Mouse (Mus musculus) MEL (cell line): ENCODE data around the gene Pappa2. TPM values are rescaled to one million over a fixed set of nuclear protein-coding genes. Genes with fewer than 3 reads are reported as not detected.

Source experiments
- DNase-seq: peaks from one replicate; pipeline ENCODE4 v3.0.0; 2011; ENCODE audit warnings: low read depth, low spot score
- H3K27ac ChIP-seq: 2 replicates; pipeline ENCODE4 v1.5.1; 2012; ENCODE audit warnings: low read depth, mild to moderate bottlenecking, control low read depth, low read length, moderate library complexity; ENCODE audit not compliant: control insufficient read depth
- H3K27me3 ChIP-seq, 2 experiments: fragments of 150-350 bp in 1 of 2; sonication (generic) in 1 of 2; 2 replicates each; pipeline ENCODE4 v1.6.1; 2012; ENCODE audit warnings: low read length in 2 of 2, mild to moderate bottlenecking in 2 of 2, improper control_type of control experiment in 1 of 2, moderate library complexity in 1 of 2; ENCODE audit not compliant: insufficient read depth in 2 of 2, control insufficient read depth in 1 of 2
- H3K36me3 ChIP-seq, 2 experiments: 2 replicates each; pipeline ENCODE4 v1.6.1; 2012 to 2014; ENCODE audit warnings: low read length in 2 of 2, improper control_type of control experiment in 1 of 2, inconsistent platforms in 1 of 2, mild to moderate bottlenecking in 1 of 2; ENCODE audit not compliant: insufficient read depth in 2 of 2, control insufficient read depth in 1 of 2
- H3K4me1 ChIP-seq, 2 experiments: fragments of 150-350 bp in 1 of 2; sonication (generic) in 1 of 2; 2 replicates each; pipeline ENCODE4 v1.6.1; 2012; ENCODE audit warnings: low read length in 2 of 2, improper control_type of control experiment in 1 of 2, mild to moderate bottlenecking in 1 of 2; ENCODE audit not compliant: insufficient read depth in 2 of 2, control insufficient read depth in 1 of 2
- H3K4me3 ChIP-seq, 2 experiments: fragments of 150-350 bp in 1 of 2; sonication (generic) in 1 of 2; 2 replicates each; pipeline ENCODE4 v1.5.1; 2012; ENCODE audit warnings: low read depth in 2 of 2, low read length in 2 of 2, mild to moderate bottlenecking in 2 of 2, moderate library complexity in 2 of 2, control low read depth in 1 of 2, improper control_type of control experiment in 1 of 2; ENCODE audit not compliant: control insufficient read depth in 1 of 2, insufficient read depth in 1 of 2
- H3K79me2 ChIP-seq: 2 replicates; pipeline ENCODE4 v1.6.1; 2012; ENCODE audit warnings: mild to moderate bottlenecking, low read length, moderate library complexity; ENCODE audit not compliant: control insufficient read depth, poor library complexity, insufficient read depth
- H3K9ac ChIP-seq: 2 replicates; pipeline ENCODE4 v1.6.1; 2012; ENCODE audit warnings: low read depth, mild to moderate bottlenecking, control low read depth, low read length, moderate library complexity; ENCODE audit not compliant: control insufficient read depth, poor library complexity, severe bottlenecking
- H3K9me3 ChIP-seq: fragments of 150-350 bp; sonication (generic); replicated peaks from 2 replicates; pipeline ENCODE4 v1.6.1; 2012; ENCODE audit warnings: mild to moderate bottlenecking, low read length, improper control_type of control experiment, moderate library complexity; ENCODE audit not compliant: insufficient read depth
- CTCF ChIP-seq, 3 experiments: IDR thresholded peaks in 2 of 3; conservative IDR thresholded peaks in 1 of 3; 2 replicates each; pipeline ENCODE4 v1.5.1; 2011 to 2012; ENCODE audit warnings: low read length in 3 of 3, low read depth in 2 of 3, mild to moderate bottlenecking in 2 of 3, improper control_type of control experiment in 1 of 3, inconsistent platforms in 1 of 3, mixed read lengths in 1 of 3, moderate library complexity in 1 of 3; ENCODE audit not compliant: control insufficient read depth in 1 of 3, insufficient read depth in 1 of 3, poor library complexity in 1 of 3, severe bottlenecking in 1 of 3
- ELF1 ChIP-seq: IDR thresholded peaks from 2 replicates; pipeline ENCODE4 v1.6.1; 2014; ENCODE audit warnings: low read depth, mild to moderate bottlenecking, inconsistent platforms, low read length, improper control_type of control experiment, moderate library complexity
- ETS1 ChIP-seq: IDR thresholded peaks from 2 replicates; pipeline ENCODE4 v1.6.1; 2012; ENCODE audit warnings: low read depth, mild to moderate bottlenecking, inconsistent platforms, low read length, improper control_type of control experiment, moderate library complexity
- GABPA ChIP-seq: IDR thresholded peaks from 2 replicates; pipeline ENCODE4 v1.6.1; 2012; ENCODE audit warnings: low read depth, mild to moderate bottlenecking, inconsistent platforms, low read length, improper control_type of control experiment, moderate library complexity
- GATA1 ChIP-seq: IDR thresholded peaks from 2 replicates; pipeline ENCODE4 v1.6.1; 2011; ENCODE audit warnings: low read depth, low read length, improper control_type of control experiment
- HCFC1 ChIP-seq: IDR thresholded peaks from 2 replicates; pipeline ENCODE4 v1.6.1; 2012; ENCODE audit warnings: low read depth, mild to moderate bottlenecking, inconsistent platforms, low read length, improper control_type of control experiment, moderate library complexity
- KAT2A ChIP-seq: conservative IDR thresholded peaks from 2 replicates; pipeline ENCODE4 v1.6.1; 2012; ENCODE audit warnings: low read depth, low read length, improper control_type of control experiment, inconsistent platforms
- MEF2A ChIP-seq: IDR thresholded peaks from 2 replicates; pipeline ENCODE4 v1.6.1; 2014; ENCODE audit warnings: low read depth, mild to moderate bottlenecking, inconsistent platforms, low read length, improper control_type of control experiment; ENCODE audit not compliant: poor library complexity, insufficient replicate concordance, severe bottlenecking; ENCODE audit errors: extremely low read depth
- MXI1 ChIP-seq: IDR thresholded peaks from 2 replicates; pipeline ENCODE4 v1.6.1; 2011; ENCODE audit warnings: mild to moderate bottlenecking, low read depth, low read length, improper control_type of control experiment
- NELFE ChIP-seq: IDR thresholded peaks from 2 replicates; pipeline ENCODE4 v1.6.1; 2011; ENCODE audit warnings: low read depth, low read length, improper control_type of control experiment
- POLR2AphosphoS5 ChIP-seq: IDR thresholded peaks from 2 replicates; pipeline ENCODE4 v1.6.1; 2012; ENCODE audit warnings: low read depth, borderline replicate concordance, mild to moderate bottlenecking, inconsistent platforms, low read length, moderate library complexity, mixed read lengths
- RAD21 ChIP-seq: IDR thresholded peaks from 2 replicates; pipeline ENCODE4 v1.6.1; 2011; ENCODE audit warnings: mild to moderate bottlenecking, low read depth, low read length, improper control_type of control experiment
- RCOR1 ChIP-seq: IDR thresholded peaks from 2 replicates; pipeline ENCODE4 v1.6.1; 2012; ENCODE audit warnings: low read depth, mild to moderate bottlenecking, inconsistent platforms, low read length, improper control_type of control experiment
- SIN3A ChIP-seq: IDR thresholded peaks from 2 replicates; pipeline ENCODE4 v1.6.1; 2012; ENCODE audit warnings: low read length, improper control_type of control experiment, inconsistent platforms
- SMC3 ChIP-seq: IDR thresholded peaks from 2 replicates; pipeline ENCODE4 v1.6.1; 2011; ENCODE audit warnings: low read depth, low read length, improper control_type of control experiment
- TAL1 ChIP-seq: IDR thresholded peaks from 2 replicates; pipeline ENCODE4 v1.6.1; 2012; ENCODE audit warnings: mild to moderate bottlenecking, inconsistent platforms, low read length, moderate library complexity, mixed read lengths
- USF1 ChIP-seq: IDR thresholded peaks from 2 replicates; pipeline ENCODE4 v1.6.1; 2014; ENCODE audit warnings: low read depth, mild to moderate bottlenecking, inconsistent platforms, low read length, improper control_type of control experiment, moderate library complexity
- USF2 ChIP-seq, 2 experiments: IDR thresholded peaks; 2 replicates each; pipeline ENCODE4 v1.6.1; 2011 to 2012; ENCODE audit warnings: improper control_type of control experiment in 2 of 2, low read length in 2 of 2, borderline replicate concordance in 1 of 2, inconsistent platforms in 1 of 2, low read depth in 1 of 2, mild to moderate bottlenecking in 1 of 2; ENCODE audit not compliant: insufficient read depth in 1 of 2
- ZC3H11A ChIP-seq: IDR thresholded peaks from 2 replicates; pipeline ENCODE4 v1.6.1; 2012; ENCODE audit warnings: low read depth, mild to moderate bottlenecking, inconsistent platforms, low read length, improper control_type of control experiment
- ZKSCAN1 ChIP-seq: IDR thresholded peaks from 2 replicates; pipeline ENCODE4 v1.6.1; 2012; ENCODE audit warnings: low read depth, mild to moderate bottlenecking, inconsistent platforms, low read length, improper control_type of control experiment, moderate library complexity
- ZMIZ1 ChIP-seq: IDR thresholded peaks from 2 replicates; pipeline ENCODE4 v1.6.1; 2012; ENCODE audit warnings: low read depth, mild to moderate bottlenecking, inconsistent platforms, low read length, improper control_type of control experiment, moderate library complexity
- polyA plus RNA-seq, 2 experiments: library from polyadenylated mRNA; stranded (reverse) in 1 of 2; unstranded in 1 of 2; fragments of >175 nt in 1 of 2; fragments of >200 nt in 1 of 2; gene quantifications; 2 replicates each; pipeline versions ENCODE4 v1.2.1 to v1.2.4; 2012; ENCODE audit warnings: low replicate concordance in 2 of 2, low read depth in 1 of 2; ENCODE audit not compliant: insufficient read length in 2 of 2, insufficient read depth in 1 of 2, missing spikeins in 1 of 2
- total RNA-seq: library from RNA; depleted of rRNA; stranded (reverse); fragments of 300-350 nt; gene quantifications from 2 replicates; pipeline ENCODE4 v1.2.3, GENCODE M21; 2012

Pappa2 gene
- total and polyA plus RNA-seq, 3 experiments: not detected

DNA sequence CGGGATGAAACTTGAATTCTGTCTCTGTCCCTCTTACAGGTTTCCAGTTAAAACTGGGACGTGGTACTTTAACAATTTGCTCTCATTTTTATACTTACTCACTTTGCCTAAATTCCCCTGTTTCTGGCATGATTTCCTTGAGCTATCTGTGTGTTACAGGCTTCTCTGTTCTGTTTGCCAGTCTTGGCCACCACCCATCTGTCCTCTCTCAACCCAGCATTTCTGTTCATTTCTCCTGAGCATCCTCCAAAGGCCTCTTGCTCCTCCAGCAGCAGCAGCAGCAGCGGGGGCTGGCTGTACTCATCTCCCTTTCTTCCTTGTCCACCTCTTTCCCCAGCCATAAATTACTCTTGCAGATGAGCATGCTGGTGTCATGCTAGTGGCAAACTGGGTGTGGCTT is 104.8 kb downstream of the Pappa2 start:
- Histone ChIP-seq H3K27me3 (no peaks in the 10 kb centered on the region), H3K9me3 (no peaks in the 10 kb centered on the region), H3K79me2 (no peaks in the 10 kb centered on the region), H3K4me3 (no peak overlapping the region), H3K36me3 (no peaks in the 10 kb centered on the region), H3K9ac (no peak overlapping the region), H3K4me1 (no peaks in the 10 kb centered on the region), H3K27ac (no peak overlapping the region)
- no peak for TF ChIP-seq ZC3H11A
- no peak for TF ChIP-seq MXI1
- TF ChIP-seq ETS1: no peak
- no peak for TF ChIP-seq RCOR1
- TF ChIP-seq GABPA: no peak
- TF ChIP-seq HCFC1: no peak
- TF ChIP-seq POLR2AphosphoS5: no peak
- no peak for TF ChIP-seq ZKSCAN1
- no peak for TF ChIP-seq GATA1
- TF ChIP-seq ZMIZ1: no peak
- TF ChIP-seq NELFE: no peak
- DNase-seq: no peak

DNA sequence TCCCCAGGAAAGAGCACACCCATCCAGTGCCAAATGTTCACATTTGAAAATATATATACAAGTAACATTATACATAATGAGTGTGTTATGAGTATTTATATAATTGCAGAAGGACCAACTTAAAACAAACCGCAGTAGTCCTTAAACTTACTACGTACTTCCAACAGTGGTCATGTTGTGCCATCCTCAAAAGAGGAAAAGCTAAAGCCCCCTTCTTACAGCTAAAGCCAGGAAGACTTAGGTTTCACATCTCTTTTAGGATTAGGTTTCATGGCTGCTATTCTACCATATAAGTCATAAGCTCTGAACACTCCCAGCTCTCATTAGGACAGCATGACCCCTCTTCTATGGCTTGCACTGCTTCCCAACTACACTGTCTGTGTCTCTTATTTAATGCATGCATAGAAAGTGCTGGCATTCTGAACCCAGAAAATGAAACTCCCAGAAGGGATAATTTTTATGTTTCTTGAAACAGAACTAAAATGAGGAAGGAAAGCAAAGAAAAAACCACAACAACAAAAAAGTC is 105.7 kb downstream of the Pappa2 start:
- DNase-seq: no peak
- Histone ChIP-seq H3K36me3 (no peaks in the 10 kb centered on the region), H3K27me3 (no peaks in the 10 kb centered on the region), H3K9ac (no peak overlapping the region), H3K9me3 (no peaks in the 10 kb centered on the region), H3K4me3 (no peak overlapping the region), H3K27ac (no peak overlapping the region), H3K79me2 (no peaks in the 10 kb centered on the region), H3K4me1 (no peaks in the 10 kb centered on the region)
- TF ChIP-seq TAL1 (no peak), RCOR1 (no peak), USF1 (no peak)

DNA sequence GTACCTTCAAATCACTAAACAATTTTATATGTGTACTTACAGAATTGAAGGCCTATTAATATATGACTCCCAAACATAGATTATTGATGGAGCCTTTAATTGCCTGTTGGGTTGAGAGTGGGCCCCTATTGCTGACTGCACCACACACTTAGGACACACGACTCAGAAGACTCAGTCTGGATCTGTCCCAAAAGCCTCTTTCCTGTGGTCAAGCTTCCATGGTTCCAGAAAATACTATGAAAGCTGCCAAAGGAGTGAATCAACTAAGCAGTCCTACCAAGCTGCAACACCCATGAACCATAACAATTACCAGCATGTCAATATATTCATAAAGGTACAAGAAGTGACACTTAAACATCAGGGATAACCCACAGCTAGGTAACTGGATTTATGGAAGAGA is 106.7 kb downstream of the Pappa2 start:
- H3K9me3 ChIP-seq: no peaks in the 10 kb centered on the region
- no peak for DNase-seq
- no peaks in the 10 kb centered on the region for H3K27me3 ChIP-seq
- H3K36me3 ChIP-seq: no peaks in the 10 kb centered on the region
- no peak overlapping the region for H3K27ac ChIP-seq
- H3K4me3 ChIP-seq: no peak overlapping the region
- H3K79me2 ChIP-seq: no peaks in the 10 kb centered on the region
- TF ChIP-seq SIN3A: no peak
- no peak for TF ChIP-seq SMC3
- TF ChIP-seq CTCF (IDR thresholded peaks at IDR 0.05 in 2 of 3, conservative IDR thresholded peaks at IDR 0.05 in 1 of 3; ENCODE audit: control insufficient read depth in 1 of 3, insufficient read depth in 1 of 3, low read depth in 2 of 3, low read length in 3 of 3, poor library complexity in 1 of 3, severe bottlenecking in 1 of 3): no peak
- no peak for TF ChIP-seq ZC3H11A
- no peak for TF ChIP-seq ELF1
- no peak for TF ChIP-seq POLR2AphosphoS5
- no peak for TF ChIP-seq GATA1
- no peak for TF ChIP-seq KAT2A
- no peak for TF ChIP-seq HCFC1
- no peak for TF ChIP-seq MEF2A
- no peak for TF ChIP-seq ZKSCAN1
- TF ChIP-seq USF2 (IDR thresholded peaks at IDR 0.05; ENCODE audit: borderline replicate concordance in 1 of 2, insufficient read depth in 1 of 2, low read depth in 1 of 2, low read length in 2 of 2): no peak
- no peak for TF ChIP-seq RAD21
- H3K9ac ChIP-seq: no peak overlapping the region
- no peaks in the 10 kb centered on the region for H3K4me1 ChIP-seq
